Mouse (Mus musculus) cerebellum, postnatal 4 days (tissue): ENCODE measurements around the gene Wdsub1.

Experiments used
- DNase-seq, 2 experiments: peaks; one replicate each; pipeline ENCODE4 v3.0.0; 2022; ENCODE audit warnings: low spot score in 2 of 2, mixed read lengths in 1 of 2

The Wdsub1 gene

GRCm38 (mm10) chr2:59841944-59842343 is 40.4 kb downstream of the Wdsub1 start:
- no peak for DNase-seq

- no peak for DNase-seq
Observed at GRCm38 (mm10) chr2:59841189-59841939, 41.0 kb downstream of the Wdsub1 start.

GRCm38 (mm10) chr2:59840191-59840590 is 42.2 kb downstream of the Wdsub1 start:
- DNase-seq: no peak

GRCm38 (mm10) chr2:59839755-59840154 is 42.6 kb downstream of the Wdsub1 start:
- no peak for DNase-seq

- no peak for DNase-seq
Observed at GRCm38 (mm10) chr2:59838825-59839224, 43.6 kb downstream of the Wdsub1 start.

- no peak for DNase-seq
Observed at GRCm38 (mm10) chr2:59831831-59832230, 50.6 kb downstream of the Wdsub1 start.

GRCm38 (mm10) chr2:59830940-59831339 is 51.5 kb downstream of the Wdsub1 start:
- no peak for DNase-seq

GRCm38 (mm10) chr2:59830151-59830550 is 52.2 kb downstream of the Wdsub1 start:
- no peak for DNase-seq

- DNase-seq: no peak
Observed at GRCm38 (mm10) chr2:59829718-59830117, 52.7 kb downstream of the Wdsub1 start.

- DNase-seq: peak in 1 of 2 experiments; percentile 33
Observed at GRCm38 (mm10) chr2:59828777-59829508, 53.4 kb downstream of the Wdsub1 start.

GRCm38 (mm10) chr2:59828103-59828655 is 54.2 kb downstream of the Wdsub1 start:
- no peak for DNase-seq

- DNase-seq: no peak
Observed at GRCm38 (mm10) chr2:59825380-59825779, 57.0 kb downstream of the Wdsub1 start.

GRCm38 (mm10) chr2:59824289-59824688 is 58.1 kb downstream of the Wdsub1 start:
- DNase-seq: no peak

- DNase-seq: no peak
Observed at GRCm38 (mm10) chr2:59821044-59821443, 61.3 kb downstream of the Wdsub1 start.

- no peak for DNase-seq
Observed at GRCm38 (mm10) chr2:59820088-59820487, 62.3 kb downstream of the Wdsub1 start.

- DNase-seq: no peak
Observed at GRCm38 (mm10) chr2:59819415-59819814, 63.0 kb downstream of the Wdsub1 start.

- no peak for DNase-seq
Observed at GRCm38 (mm10) chr2:59818663-59819062, 63.7 kb downstream of the Wdsub1 start.

- DNase-seq: no peak
Observed at GRCm38 (mm10) chr2:59814997-59815396, 67.4 kb downstream of the Wdsub1 start.

GRCm38 (mm10) chr2:59813457-59813856 is 68.9 kb downstream of the Wdsub1 start:
- DNase-seq: peak in 1 of 2 experiments; percentile 47

GRCm38 (mm10) chr2:59812641-59813040 is 69.8 kb downstream of the Wdsub1 start:
- no peak for DNase-seq

GRCm38 (mm10) chr2:59811247-59811646 is 71.1 kb downstream of the Wdsub1 start:
- DNase-seq: no peak

- DNase-seq: no peak
Observed at GRCm38 (mm10) chr2:59810039-59810438, 72.4 kb downstream of the Wdsub1 start.

- DNase-seq: no peak
Observed at GRCm38 (mm10) chr2:59808608-59809007, 73.8 kb downstream of the Wdsub1 start.
